Mouse (Mus musculus) right cerebral cortex, postnatal 10 days (tissue): ENCODE measurements at regions not wholly inside any gene's neighbourhood (a gene's known extent, or its start where the extent isn't known, plus 50 kb on each side); places are given as distances from the start of the nearest gene placed in this dataset.

Source experiments
- DNase-seq, 2 experiments: peaks; one replicate each; pipeline ENCODE4 v3.0.0; 2021; ENCODE audit warnings: low spot score in 2 of 2

DNA sequence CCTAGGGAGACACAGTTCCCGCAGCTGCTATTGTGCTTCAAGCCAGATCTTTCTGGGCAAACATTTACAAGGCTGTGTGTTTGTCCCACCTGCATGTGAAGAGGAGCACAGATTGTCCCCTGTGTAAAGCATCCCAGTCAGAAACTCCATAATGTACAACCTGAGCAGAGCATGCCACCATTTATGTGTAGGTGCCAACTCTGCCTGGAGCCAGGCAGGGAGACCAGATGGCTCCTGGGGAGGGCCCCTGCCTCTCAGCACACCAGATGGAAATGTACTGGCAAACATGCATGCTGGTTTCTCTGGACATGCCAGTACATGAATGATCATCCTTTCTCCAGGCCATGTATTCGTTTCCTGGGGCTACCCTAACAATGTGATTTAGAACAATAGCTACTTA lies 98.6 kb upstream of the Foxp3 start:
- peak; percentile 25 for DNase-seq

DNA sequence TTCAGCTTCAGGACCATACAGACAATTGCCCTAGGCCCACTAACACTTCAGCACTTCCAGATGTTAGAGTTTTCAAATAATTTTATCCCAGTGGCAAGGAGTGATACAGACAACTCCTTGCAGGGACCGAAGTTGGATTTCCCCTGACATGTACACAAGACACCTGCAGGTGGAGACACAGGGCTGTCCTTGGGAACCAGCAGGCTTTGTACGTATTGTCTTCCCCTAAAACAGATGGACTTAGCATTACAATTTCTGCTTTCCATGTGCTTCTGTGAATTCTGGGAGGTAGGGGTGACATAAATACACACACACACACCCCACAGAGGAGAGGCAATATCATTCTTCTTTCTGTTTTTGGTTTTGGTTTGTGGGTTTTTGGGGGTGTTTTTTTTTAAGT lies 98.2 kb upstream of the Usp27x start:
- DNase-seq = peak; percentile 53 to 65

DNA sequence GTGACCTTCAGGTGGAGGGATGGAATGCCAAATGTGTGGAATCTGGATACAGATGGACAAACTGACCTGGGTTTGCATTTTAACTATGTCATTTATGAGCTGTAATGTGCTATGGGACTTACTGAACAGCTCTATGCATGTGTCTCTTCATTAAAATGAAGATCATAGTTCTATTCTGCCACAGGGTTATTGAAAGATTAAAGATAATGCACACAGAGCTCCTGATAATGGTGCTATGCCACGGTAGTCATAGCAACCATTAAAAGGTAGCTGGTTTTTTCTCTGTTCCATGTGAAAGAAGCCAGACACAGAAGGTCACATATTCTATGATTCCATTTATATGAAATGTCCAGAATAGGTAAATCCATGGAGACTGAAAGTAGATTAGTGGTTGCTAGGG lies 94.2 kb upstream of the Usp27x start:
- DNase-seq = no peak

DNA sequence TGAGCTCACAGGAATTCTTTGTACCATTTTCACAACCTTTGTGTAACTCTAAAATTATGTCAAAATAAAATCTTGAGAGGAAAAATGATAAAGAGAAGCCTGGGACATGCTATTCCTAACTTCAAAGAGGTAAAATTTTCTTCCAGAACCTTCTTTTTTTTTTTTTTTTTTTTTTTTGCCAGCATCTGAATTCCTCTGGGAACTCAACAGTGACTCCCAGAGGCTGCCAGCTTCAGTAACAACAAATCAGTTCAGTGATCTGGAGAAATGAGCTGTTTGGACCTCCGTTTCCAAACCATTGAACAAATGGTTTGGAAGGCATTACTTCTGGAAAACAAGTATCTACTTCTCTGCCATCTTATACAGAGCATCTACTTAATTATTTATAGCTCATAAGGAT lies 92.4 kb upstream of the Usp27x start:
- no peak for DNase-seq

DNA sequence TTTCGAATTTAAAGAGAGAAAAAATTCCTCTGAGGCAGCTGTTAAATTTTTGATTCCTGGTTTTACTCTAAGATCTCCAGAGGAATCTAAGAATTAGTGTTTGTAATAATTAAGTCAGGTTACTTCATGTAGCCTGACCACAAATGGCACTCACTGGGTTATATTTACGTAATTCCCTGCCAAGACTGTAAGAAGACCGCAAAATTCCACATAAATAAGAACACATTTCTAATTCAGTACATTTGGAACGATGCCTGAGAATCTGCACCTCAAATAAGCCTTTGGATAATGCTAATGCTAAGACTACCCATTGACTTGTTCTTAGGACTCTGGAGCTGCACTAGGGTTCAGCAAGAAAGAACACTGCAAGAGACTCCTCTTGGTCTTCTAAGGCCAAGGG lies 81.2 kb upstream of the Usp27x start:
- DNase-seq = no peak

DNA sequence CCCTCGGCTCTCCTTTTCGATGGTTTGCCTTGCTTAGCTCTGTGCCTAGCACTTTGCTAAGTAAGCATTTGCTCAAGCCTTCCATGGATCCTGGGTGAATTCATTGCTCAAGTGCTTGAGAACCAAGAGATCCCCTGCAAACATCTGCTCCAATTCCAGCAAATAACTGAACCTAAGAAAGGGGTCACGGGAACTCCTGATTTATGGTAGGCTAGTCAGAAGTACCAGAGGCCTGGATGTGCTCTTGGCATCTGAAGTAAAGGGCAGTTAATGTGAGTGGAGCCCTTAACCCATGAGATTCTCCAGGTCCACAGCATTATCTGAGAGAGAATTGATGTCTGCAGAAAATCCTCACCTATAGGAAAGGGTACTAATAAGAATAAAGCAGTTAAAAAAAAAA lies 69.4 kb upstream of the Usp27x start:
- DNase-seq = no peak

DNA sequence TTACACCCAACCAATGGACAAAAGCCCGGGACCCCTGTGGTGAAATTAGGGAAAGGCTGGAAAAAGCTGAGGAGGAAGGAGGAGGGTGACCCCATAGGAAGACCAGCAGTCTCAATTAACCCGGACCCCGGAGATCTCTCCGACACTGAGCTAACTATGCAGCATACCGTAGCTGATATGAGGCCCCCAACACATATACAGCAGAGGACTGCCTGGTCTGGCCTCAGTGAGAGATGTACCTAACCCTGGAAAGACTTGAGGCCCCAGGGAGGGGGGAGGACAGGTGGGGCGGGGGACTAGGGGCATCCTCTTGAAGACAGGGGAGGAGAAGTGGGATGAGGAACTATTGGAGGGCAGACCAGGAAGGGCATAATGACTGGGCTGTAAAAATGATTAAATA lies 69.0 kb upstream of the Usp27x start:
- DNase-seq = no peak

DNA sequence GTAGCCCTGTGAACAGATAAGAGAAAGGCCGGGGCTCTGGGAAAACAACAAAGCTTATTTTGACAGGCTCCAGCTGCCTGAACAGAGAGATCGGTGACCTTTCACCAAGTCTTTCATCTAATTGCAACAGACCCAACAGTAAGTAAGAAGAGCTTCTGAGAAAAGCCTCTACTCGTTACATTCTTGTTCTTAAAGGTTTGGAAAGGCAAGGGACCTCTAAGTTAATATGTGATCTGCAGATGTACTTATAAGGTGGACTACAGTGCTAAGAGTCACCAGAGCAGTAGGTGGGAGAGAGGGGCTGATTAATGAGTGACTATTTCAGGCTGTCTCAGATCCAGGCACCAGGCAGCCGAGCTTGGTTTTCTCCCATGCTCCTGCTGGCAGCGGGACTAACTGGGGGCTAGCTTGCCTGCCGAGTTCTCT lies 68.4 kb upstream of the Usp27x start:
- no peak for DNase-seq

DNA sequence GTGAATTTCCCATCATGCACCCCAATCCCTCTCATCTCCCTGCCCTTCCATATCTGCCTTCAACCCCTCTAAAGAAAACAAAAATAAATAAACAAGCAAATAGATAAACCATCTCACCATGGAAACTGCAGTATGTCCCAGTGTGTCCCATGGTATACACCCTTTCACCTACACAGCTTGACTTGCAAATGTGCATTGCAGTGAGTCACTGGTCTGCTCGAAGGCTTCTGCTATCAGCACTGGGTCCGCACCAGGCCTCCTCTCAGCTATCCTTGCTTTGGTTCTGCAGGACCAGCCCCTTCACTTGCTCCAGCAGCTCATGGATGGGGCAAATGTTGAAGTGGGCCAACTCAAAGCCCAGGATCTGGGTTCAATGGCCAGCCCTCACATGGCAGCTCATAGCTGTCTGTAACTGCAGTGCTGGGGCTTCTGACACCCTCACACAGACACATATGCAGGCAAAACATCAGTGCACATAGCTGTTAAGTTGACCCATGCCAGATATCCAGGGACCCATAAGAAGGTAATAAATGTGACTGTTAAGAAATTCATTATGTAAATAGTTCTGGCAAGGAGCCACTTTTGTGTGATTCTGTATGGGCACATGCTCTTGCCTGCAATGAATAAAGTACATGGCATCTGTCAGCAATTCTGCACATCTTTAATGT lies 59.9 kb upstream of the Usp27x start:
- DNase-seq = no peak

DNA sequence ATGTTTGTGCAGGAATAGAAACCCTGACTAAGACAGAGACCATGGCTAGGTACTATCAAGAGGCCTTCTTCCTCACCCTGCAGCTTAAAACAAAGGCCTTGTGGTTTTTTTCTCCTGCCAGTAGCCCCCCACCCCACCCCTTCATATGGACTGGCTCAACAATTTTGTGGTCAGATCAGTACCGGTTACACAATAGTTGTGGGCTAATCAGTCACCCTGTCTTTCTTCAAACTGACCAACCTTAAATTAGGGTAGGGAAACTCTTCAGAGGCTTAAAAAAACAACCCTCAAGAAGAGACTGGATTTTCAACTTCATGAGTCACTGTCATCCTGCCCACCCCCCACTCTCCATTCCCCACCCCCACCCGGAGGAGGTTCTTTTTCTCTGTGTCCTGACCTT lies 58.6 kb upstream of the Usp27x start:
- no peak for DNase-seq

DNA sequence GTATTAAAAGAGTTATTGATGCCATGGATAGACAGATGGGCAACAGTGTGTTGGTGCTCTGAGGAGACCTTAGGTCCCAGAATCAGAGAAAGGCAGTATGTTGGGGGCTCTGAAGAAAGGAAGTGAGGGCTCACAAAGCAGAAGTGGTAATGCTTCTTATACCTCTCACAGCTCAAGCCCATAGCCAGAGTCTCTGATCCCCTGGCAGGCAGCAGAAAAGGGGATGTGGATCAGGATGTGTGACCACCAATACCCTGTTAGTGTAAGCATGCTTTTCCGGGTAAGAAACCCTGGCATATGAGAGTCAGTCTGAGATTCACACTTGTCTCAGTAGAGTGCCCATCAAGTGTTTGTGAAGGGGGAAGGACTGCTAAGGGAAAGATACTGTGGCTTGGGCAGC lies 54.8 kb upstream of the Usp27x start:
- no peak for DNase-seq

DNA sequence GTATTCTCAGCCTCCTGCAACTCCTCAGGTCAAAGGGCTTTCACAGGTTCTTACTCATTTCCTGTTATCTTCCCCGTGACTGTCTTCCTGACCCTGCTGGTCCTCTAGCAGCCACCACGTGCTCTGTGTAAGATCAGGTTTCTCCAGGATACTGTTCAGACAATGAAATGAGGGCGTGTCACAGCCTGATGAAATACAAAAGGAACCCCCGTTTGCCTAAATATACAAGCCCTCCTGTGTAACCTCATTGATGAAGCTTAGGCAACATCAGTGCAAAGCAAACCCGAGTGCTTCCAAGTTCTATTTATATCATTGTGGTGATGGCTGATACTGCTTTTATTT lies 53.9 kb upstream of the Usp27x start:
- DNase-seq = no peak

DNA sequence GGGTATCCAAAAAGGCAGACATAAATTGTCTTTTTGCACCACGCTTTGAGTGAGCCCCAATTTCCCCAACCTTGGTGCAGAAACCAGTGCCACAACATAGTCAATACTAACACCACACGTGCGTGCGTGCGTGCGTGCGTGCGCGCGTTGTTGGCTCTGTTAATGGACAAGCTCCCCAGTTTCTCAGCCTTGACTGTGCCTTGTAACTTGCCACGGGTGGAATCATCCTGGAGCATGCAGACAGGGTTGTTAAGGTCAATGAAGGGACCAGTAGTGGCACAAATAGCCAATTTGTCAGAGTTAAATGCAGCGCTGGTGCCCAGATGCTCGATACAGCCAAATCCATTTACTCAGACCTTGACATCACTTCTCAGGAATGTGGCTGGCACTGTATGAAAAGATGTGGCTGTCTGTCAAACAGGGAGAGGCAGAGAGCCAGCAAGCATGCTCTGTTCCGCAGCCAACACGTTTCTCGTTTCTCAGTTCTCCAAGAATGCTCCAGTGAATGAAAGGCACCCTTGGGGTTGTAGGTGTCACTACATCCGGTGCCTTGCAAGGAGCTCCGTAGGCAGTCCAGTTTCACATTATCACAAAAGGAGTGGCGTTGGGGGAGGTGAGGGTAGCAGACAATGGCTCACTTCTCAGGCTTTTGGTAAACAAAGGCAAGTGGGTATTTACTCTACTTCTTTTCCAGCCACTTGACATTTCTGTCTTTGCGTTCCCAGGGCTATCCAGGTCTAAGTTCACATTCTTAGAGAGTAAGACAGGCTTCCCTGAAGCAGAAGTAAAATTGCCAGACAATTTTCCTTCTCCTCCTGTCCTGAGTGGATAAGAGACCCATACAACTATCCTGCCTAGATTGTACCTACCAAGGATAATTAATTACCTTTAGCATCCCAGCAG lies 53.2 kb upstream of the Usp27x start:
- peak; percentile 61 to 66 for DNase-seq
